Mouse (Mus musculus) bone marrow, adult 2 months (tissue): ENCODE measurements around the gene Pgm3. TPM values are rescaled to one million over a fixed set of nuclear protein-coding genes. Genes with fewer than 3 reads are reported as not detected.

Experiments
- H3K27ac ChIP-seq: fragments of 200-500 bp; 2 replicates; pipeline ENCODE4 v1.5.1; 2012; ENCODE audit warnings: low read depth, mild to moderate bottlenecking, control low read depth, inconsistent platforms, low read length; ENCODE audit not compliant: control insufficient read depth, poor library complexity, insufficient read depth
- H3K4me1 ChIP-seq: fragments of 200-500 bp; 2 replicates; pipeline ENCODE4 v1.6.1; 2011; ENCODE audit warnings: low read length; ENCODE audit not compliant: control insufficient read depth, insufficient read depth
- H3K4me3 ChIP-seq: fragments of 200-500 bp; replicated peaks from 2 replicates; pipeline ENCODE3; 2011; ENCODE audit warnings: mild to moderate bottlenecking, low read depth, low read length, control low read depth; ENCODE audit not compliant: control insufficient read depth
- CTCF ChIP-seq: fragments of 200-500 bp; IDR thresholded peaks from 2 replicates; pipeline ENCODE4 v1.5.1; 2011; ENCODE audit warnings: low read length, control low read depth; ENCODE audit not compliant: control insufficient read depth, insufficient read depth
- POLR2A ChIP-seq: fragments of 200-500 bp; IDR thresholded peaks from 2 replicates; pipeline ENCODE4 v1.6.1; 2011; ENCODE audit warnings: low read depth, mild to moderate bottlenecking, control low read depth, low read length, borderline replicate concordance; ENCODE audit not compliant: control insufficient read depth
- WGBS: fragments of 180-500 bp; shearing (Covaris S2); methylation state at CpG from one replicate; pipeline ENCODE4 v1.1.7; 2018; 5-methylcytosine and 5-hydroxymethylcytosine counted together
- polyA plus RNA-seq: library from polyadenylated mRNA; stranded (reverse); fragments of >200 nt; gene quantifications from 2 replicates; pipeline ENCODE4 v1.2.4, GENCODE M21; 2011; ENCODE audit warnings: low replicate concordance; ENCODE audit not compliant: missing spikeins, insufficient read depth, insufficient read length

Gene Pgm3
- polyA plus RNA-seq, 1 experiment = 13.4 TPM

- no peak overlapping the region for H3K4me3 ChIP-seq
- H3K4me1 ChIP-seq = no peaks in the 10 kb centered on the region; the same call in 1 of the 2 replicates
- peak overlapping the region; percentile 58 for H3K27ac ChIP-seq
- TF ChIP-seq CTCF (no peak), POLR2A (no peak)
- WGBS = 70% methylated on average over 19 of the region's 19 CpGs
Measured at GRCm38 (mm10) chr9:86592676-86593668, 21.3 kb upstream of the Pgm3 start.

- Histone ChIP-seq H3K4me1 (no peaks in the 10 kb centered on the region; the same call in 1 of the 2 replicates), H3K4me3 (no peak overlapping the region), H3K27ac (no peak overlapping the region)
- WGBS = 74% methylated on average over 11 of the region's 11 CpGs
- no peak for TF ChIP-seq CTCF
- TF ChIP-seq POLR2A = no peak
Measured at GRCm38 (mm10) chr9:86587019-86587795, 15.6 kb upstream of the Pgm3 start.

- no peaks in the 10 kb centered on the region for H3K4me1 ChIP-seq
- H3K27ac ChIP-seq = no peak overlapping the region
- TF ChIP-seq POLR2A = no peak
- TF ChIP-seq CTCF = peak; percentile 83
- 46% methylated on average over 3 of the region's 3 CpGs for WGBS
- no peak overlapping the region for H3K4me3 ChIP-seq
Measured at GRCm38 (mm10) chr9:86583740-86584139, 12.1 kb upstream of the Pgm3 start.

GRCm38 (mm10) chr9:86579657-86580056, 8.0 kb upstream of the Pgm3 start:
- TF ChIP-seq CTCF (no peak), POLR2A (no peak)
- Histone ChIP-seq H3K4me1 (no peaks in the 10 kb centered on the region), H3K4me3 (peak overlapping the region; percentile 24), H3K27ac (peak overlapping the region; percentile 51)
- WGBS = 4% methylated on average over 10 of the region's 10 CpGs

GRCm38 (mm10) chr9:86575178-86575577, 3.5 kb upstream of the Pgm3 start:
- 91% methylated on average over 6 of the region's 6 CpGs for WGBS
- H3K27ac ChIP-seq = no peak overlapping the region
- no peak overlapping the region for H3K4me3 ChIP-seq
- TF ChIP-seq POLR2A (no peak), CTCF (no peak)
- H3K4me1 ChIP-seq = peaks cover 1% of the 10 kb centered on the region; the same call in 1 of the 2 replicates

- peaks cover 1% of the 10 kb centered on the region; the same call in 1 of the 2 replicates for H3K4me1 ChIP-seq
- no peak overlapping the region for H3K4me3 ChIP-seq
- no peak for TF ChIP-seq CTCF
- TF ChIP-seq POLR2A = no peak
- 54% methylated on average over 20 of the region's 20 CpGs for WGBS
- H3K27ac ChIP-seq = no peak overlapping the region
Measured at GRCm38 (mm10) chr9:86573616-86574303, 2.1 kb upstream of the Pgm3 start.

- Histone ChIP-seq H3K4me3 (peak overlapping the region; percentile 70), H3K4me1 (peaks cover 1% of the 10 kb centered on the region; the same call in 1 of the 2 replicates), H3K27ac (no peak overlapping the region)
- 3% methylated on average over 13 of the region's 13 CpGs for WGBS
- TF ChIP-seq CTCF (peak; percentile 87), POLR2A (no peak)
Measured at GRCm38 (mm10) chr9:86572636-86573291, 1.1 kb upstream of the Pgm3 start.
